Mouse (Mus musculus) brain, embryonic 14.5 days (tissue): ENCODE measurements around the gene Gpr63.

Experiments used
- CTCF ChIP-seq: fragments of 200-500 bp; IDR thresholded peaks from 2 replicates; pipeline ENCODE4 v1.5.1; 2012; ENCODE audit warnings: inconsistent platforms, mild to moderate bottlenecking, moderate library complexity, borderline replicate concordance; ENCODE audit not compliant: insufficient read depth, insufficient read length; ENCODE audit errors: extremely low read depth
- POLR2A ChIP-seq: fragments of 200-500 bp; IDR thresholded peaks from 2 replicates; pipeline ENCODE4 v1.6.1; 2012; ENCODE audit warnings: mild to moderate bottlenecking, inconsistent platforms, borderline replicate concordance; ENCODE audit not compliant: poor library complexity, insufficient read depth, insufficient read length, severe bottlenecking; ENCODE audit errors: extremely low read depth

- TF ChIP-seq CTCF, result no peak
- TF ChIP-seq POLR2A, result peak; percentile 88
Observed at GRCm38 (mm10) chr4:24966299-24966991, at the start of gene Gpr63.
